Comparison of ENCODE assay signal across 9 mouse cellular contexts in the genomic region with DNA sequence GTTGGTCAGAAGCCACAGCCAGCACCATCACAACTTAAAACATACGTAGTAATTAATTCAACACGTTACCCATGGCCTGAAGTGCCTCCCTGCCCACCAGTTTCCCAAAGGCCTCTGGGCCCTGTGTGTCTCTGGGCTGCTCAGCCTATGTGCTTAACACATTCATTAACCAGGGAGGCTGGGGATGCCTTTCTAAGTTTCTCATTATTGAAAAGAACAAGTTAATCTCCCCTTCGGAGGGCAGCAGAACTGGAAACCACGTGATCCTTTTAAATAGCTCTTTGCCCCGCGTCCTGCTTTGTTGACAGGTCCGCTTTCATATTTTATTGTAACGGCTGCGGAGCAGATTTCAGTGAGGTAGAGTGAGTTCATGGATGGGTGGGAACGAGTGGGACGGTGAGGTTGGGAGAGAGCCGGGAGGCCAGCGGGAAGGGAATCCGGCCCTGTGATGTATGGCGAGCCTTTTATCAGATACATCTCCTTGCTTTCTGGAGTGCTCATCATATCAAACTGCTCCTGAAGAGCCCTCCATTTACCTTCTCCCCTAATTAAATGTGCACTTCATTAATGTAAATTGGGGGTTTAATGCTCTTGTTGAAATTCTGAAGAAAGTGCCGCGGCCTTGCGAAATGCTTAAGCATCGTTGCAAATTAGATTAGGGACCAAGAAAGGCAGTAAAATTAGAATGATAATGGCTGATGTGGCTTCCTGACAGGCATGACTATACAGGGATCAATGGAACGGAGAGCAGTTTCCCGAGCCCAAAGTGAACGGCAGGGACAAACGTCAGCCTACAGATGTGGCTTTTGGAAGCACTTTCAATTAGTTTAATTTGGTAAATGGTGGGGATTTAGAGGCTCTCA.
DNase-seq lines count a peak whose midpoint lies in the region; ATAC-seq lines count a peak whose summit lies in the region.
"Had no signal": no experiment of that assay in that cellular context is flagged by ENCODE, and none has a peak within 500 bp of the region (broad histone marks: within the 10 kb centered on the region; RNA-seq: fewer than 3 reads in every experiment).

No protein-coding gene starts in this region.

- DNase-seq in kidney, adult 9 months, result peak; percentile 10
- DNase-seq in kidney, postnatal 10 days, result no peak
- peak; percentile 57 for DNase-seq in embryo, embryonic 11 days
- peak; percentile 55 for DNase-seq in neural tube, embryonic 10.5 days (ENCODE audit: extremely low spot score, low spot score)
- DNase-seq in cerebellum, adult 11-12 months, result no peak
- no peak for DNase-seq in frontal cortex, postnatal 36 days (ENCODE audit: low spot score in 2 of 2)
- no peak for DNase-seq in urinary bladder, adult 2 months (ENCODE audit: low spot score)
- DNase-seq: lung, adult 18-20 months had no signal

- H3K9ac ChIP-seq in hindbrain, embryonic 16.5 days (ENCODE audit: low read depth, low read length), result no peak overlapping the region

- WGBS in hindbrain, embryonic 16.5 days, result 2% methylated on average over 23 of the region's 23 CpGs

- H3K27ac ChIP-seq in hindbrain, embryonic 16.5 days (ENCODE audit: low read depth, low read length), result no peak overlapping the region

- peaks cover 4% of the 10 kb centered on the region for H3K4me1 ChIP-seq in hindbrain, embryonic 16.5 days (ENCODE audit: control insufficient read depth, insufficient read depth, low read depth, low read length)

- peaks cover 77% of the 10 kb centered on the region for H3K27me3 ChIP-seq in hindbrain, embryonic 16.5 days (replicated peaks; ENCODE audit: control insufficient read depth, insufficient read depth, low read length)

- peak overlapping the region; percentile 40 for H3K4me2 ChIP-seq in hindbrain, embryonic 16.5 days (ENCODE audit: low read length)

- H3K9me3 ChIP-seq in hindbrain, embryonic 16.5 days (ENCODE audit: control insufficient read depth, low read length), result no peaks in the 10 kb centered on the region

- no peak for ATAC-seq in hindbrain, embryonic 16.5 days

- no peak overlapping the region for H3K4me3 ChIP-seq in hindbrain, embryonic 16.5 days (ENCODE audit: low read length)

- H3K36me3 ChIP-seq in hindbrain, embryonic 16.5 days (ENCODE audit: control insufficient read depth, insufficient read depth, low read length), result no peaks in the 10 kb centered on the region

Comparison
In these comparisons a context has a peak if more than half of its experiments do, and no peak if none do; other contexts are left out.
1. DNase-seq: peak in kidney, adult 9 months (single experiment), embryo, embryonic 11 days (single experiment) and neural tube, embryonic 10.5 days (single experiment); none in kidney, postnatal 10 days (single experiment), cerebellum, adult 11-12 months (single experiment), frontal cortex, postnatal 36 days (0 of 2) and urinary bladder, adult 2 months (single experiment).